Mouse (Mus musculus): ENCODE measurements around the gene Mark1. TPM values are rescaled to one million over a fixed set of nuclear protein-coding genes. Genes with fewer than 3 reads are reported as not detected.

Mark1 gene
- polyA plus RNA-seq, 1 experiment from 2014 or later = 2.1 TPM

DNA sequence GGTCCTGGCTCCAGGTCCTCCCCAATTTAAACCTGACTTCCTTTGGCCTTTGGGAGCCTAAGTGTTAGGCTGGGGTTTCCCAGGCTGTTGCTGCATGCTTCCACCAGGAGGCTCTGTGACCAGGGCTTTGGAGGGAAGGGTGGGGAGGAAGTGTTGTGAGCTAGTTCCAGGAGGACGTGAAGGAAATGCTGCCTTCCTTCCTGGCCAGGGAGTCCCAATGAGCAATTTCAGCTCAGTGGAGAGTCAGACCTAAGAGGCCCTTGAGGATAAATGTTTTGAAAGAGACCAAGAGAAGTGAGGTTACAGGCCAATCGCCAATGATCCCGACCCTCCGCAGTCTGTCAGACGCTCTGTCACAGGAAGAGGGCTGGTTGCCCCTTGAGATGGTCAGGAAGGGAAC, 146.0 kb downstream of the Mark1 start:
- H3K4me2 ChIP-seq (ENCODE audit: low read length) = peak overlapping the region; percentile 46

DNA sequence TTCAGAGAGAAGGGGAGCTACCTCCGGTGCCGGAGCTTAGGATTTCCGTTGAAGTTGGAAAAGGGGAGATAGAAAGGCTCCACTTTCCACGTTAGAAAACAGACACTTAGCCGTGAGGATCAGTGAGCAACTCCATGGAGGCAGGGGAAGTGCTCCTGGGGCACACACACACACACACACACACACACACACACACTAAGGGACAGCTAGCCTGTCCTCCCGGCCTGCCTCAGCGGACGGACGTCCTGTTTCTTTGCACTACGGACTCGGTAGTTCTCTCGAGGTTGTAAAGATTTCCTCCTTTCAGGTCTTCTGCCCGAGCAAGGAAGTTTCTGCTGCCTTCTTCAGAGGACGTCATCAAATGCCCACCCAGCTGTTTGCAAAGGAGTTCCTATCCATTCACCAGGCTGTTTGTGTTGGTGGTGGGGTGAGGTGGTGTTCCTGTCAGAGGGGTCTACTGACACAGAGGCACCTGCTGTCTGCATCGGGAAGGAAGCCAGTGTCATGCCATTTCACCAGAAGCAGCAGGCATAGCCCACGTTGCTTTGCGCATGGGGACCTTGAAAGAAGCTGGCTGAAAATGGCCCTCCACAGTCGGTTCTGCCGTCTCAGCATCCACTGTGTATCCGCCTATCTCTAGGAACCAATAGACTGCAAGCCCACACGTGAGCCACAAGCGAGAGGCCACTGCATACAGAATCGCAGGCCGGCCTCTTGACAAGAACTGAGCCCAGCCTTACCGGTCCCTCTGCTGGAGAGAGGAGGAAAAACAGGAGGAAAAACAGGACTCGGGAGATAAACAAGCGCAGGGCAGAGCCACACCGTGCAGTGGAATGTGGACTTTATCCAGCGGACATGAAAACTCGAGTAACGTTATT, 147.4 kb downstream of the Mark1 start:
- no peak overlapping the region for H3K9ac ChIP-seq (ENCODE audit: low read depth, low read length)
- H3K36me3 ChIP-seq (ENCODE audit: insufficient read depth, low read length) = no peaks in the 10 kb centered on the region

More for the DNA sequence above, 146.0 kb downstream of the Mark1 start:
- peak; percentile 68 for ATAC-seq (replicated peaks; ENCODE audit: low FRiP score, low read depth)
- Histone ChIP-seq H3K27ac (peak overlapping the region; percentile 76), H3K4me1 (replicated peaks; ENCODE audit: insufficient read depth, low read length) (peaks cover 3% of the 10 kb centered on the region; the same call in 1 of the 2 replicates), H3K9me3 (replicated peaks; ENCODE audit: low read length) (no peaks in the 10 kb centered on the region), H3K4me3 (replicated peaks; ENCODE audit: low read depth, low read length) (no peak overlapping the region), H3K36me3 (ENCODE audit: insufficient read depth, low read length) (no peaks in the 10 kb centered on the region), H3K9ac (ENCODE audit: low read depth, low read length) (0 out of 2 replicates have a peak overlapping the region, but pooled peaks have one; percentile 13), H3K27me3 (ENCODE audit: insufficient read depth, low read length) (no peaks in the 10 kb centered on the region)
- WGBS = 20% methylated on average over 5 of the region's 5 CpGs
- DNase-seq (ENCODE audit: low spot score) = peak; percentile 89
- TF ChIP-seq CTCF (IDR thresholded peaks at IDR 0.05; ENCODE audit: low read depth) = peak; percentile 91

DNA sequence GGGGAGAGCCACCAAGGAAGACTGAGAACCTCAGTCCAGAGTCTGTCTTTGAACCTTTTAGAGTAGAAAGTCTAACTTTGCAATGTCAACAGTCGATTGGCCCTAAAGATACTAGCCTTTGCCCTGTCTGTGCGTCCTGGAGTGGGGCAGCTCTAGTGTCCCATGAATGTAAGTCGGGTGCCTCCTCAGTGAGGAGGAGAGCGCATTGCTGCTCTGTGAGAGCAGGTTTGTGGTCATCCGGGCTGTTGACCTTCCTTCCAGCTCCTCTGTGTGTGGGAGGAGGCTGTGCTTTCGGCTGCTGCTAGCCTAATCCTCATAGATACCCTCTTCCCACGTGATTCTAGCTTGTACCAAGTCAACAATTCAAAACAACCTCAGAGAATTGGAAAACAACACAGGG, 148.2 kb downstream of the Mark1 start:
- H3K4me2 ChIP-seq (ENCODE audit: low read length) = no peak overlapping the region
- no peak for TF ChIP-seq CTCF (IDR thresholded peaks at IDR 0.05; ENCODE audit: low read depth)
- no peaks in the 10 kb centered on the region for H3K27me3 ChIP-seq (ENCODE audit: insufficient read depth, low read length)
- H3K27ac ChIP-seq = peak overlapping the region; percentile 43
- peaks cover 3% of the 10 kb centered on the region; the same call in 1 of the 2 replicates for H3K4me1 ChIP-seq (replicated peaks; ENCODE audit: insufficient read depth, low read length)
- WGBS = 18% methylated on average over 7 of the region's 7 CpGs
- ATAC-seq (replicated peaks; ENCODE audit: low FRiP score, low read depth) (no peak), DNase-seq (ENCODE audit: low spot score) (peak; percentile 46)
- H3K9ac ChIP-seq (ENCODE audit: low read depth, low read length) = 0 out of 2 replicates have a peak overlapping the region, but pooled peaks have one; percentile 23
- no peak overlapping the region for H3K4me3 ChIP-seq (replicated peaks; ENCODE audit: low read depth, low read length)
- no peaks in the 10 kb centered on the region for H3K36me3 ChIP-seq (ENCODE audit: insufficient read depth, low read length)
- H3K9me3 ChIP-seq (replicated peaks; ENCODE audit: low read length) = no peaks in the 10 kb centered on the region

More for the DNA sequence above, 147.4 kb downstream of the Mark1 start:
- Histone ChIP-seq H3K4me3 (replicated peaks; ENCODE audit: low read depth, low read length) (no peak overlapping the region), H3K27me3 (ENCODE audit: insufficient read depth, low read length) (no peaks in the 10 kb centered on the region), H3K4me2 (ENCODE audit: low read length) (peak overlapping the region; percentile 23; the same call in 1 of the 2 replicates), H3K27ac (peak overlapping the region; percentile 76), H3K9me3 (replicated peaks; ENCODE audit: low read length) (no peaks in the 10 kb centered on the region), H3K4me1 (replicated peaks; ENCODE audit: insufficient read depth, low read length) (peaks cover 3% of the 10 kb centered on the region; the same call in 1 of the 2 replicates)
- 15% methylated on average over 31 of the region's 31 CpGs for WGBS
- DNase-seq (ENCODE audit: low spot score) = peak; percentile 93
- peak; percentile 86 for TF ChIP-seq CTCF (IDR thresholded peaks at IDR 0.05; ENCODE audit: low read depth)
- peak; percentile 83 for ATAC-seq (replicated peaks; ENCODE audit: low FRiP score, low read depth)

DNA sequence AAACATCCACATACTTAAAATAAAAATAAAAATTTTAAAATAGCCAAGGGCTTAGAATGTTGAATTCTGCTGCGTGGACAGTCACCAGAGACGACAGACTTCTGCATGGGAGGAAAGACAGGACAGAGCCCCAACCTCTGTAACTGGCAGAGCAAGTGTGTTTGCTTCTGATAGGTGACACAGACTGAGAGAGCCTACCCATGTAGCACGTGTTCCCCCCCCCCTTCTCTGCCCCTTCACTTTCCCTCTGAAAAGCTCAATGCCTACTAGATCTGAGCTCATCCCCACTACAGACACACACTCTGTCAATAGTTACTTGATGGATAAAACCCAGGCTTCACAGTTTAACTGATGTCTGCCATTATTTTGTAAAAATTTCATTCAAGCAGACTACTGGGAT, 152.4 kb downstream of the Mark1 start:
- no peak overlapping the region for H3K9ac ChIP-seq (ENCODE audit: low read depth, low read length)
- TF ChIP-seq CTCF (IDR thresholded peaks at IDR 0.05; ENCODE audit: low read depth) = no peak
- 51% methylated on average over 3 of the region's 3 CpGs for WGBS
- no peaks in the 10 kb centered on the region for H3K9me3 ChIP-seq (replicated peaks; ENCODE audit: low read length)
- H3K27ac ChIP-seq = no peak overlapping the region
- no peak for ATAC-seq (replicated peaks; ENCODE audit: low FRiP score, low read depth)
- no peak for DNase-seq (ENCODE audit: low spot score)
- H3K4me2 ChIP-seq (ENCODE audit: low read length) = peak overlapping the region; percentile 70; the same call in 1 of the 2 replicates
- no peaks in the 10 kb centered on the region for H3K27me3 ChIP-seq (ENCODE audit: insufficient read depth, low read length)
- no peaks in the 10 kb centered on the region; the same call in 1 of the 2 replicates for H3K4me1 ChIP-seq (replicated peaks; ENCODE audit: insufficient read depth, low read length)
- H3K36me3 ChIP-seq (ENCODE audit: insufficient read depth, low read length) = no peaks in the 10 kb centered on the region
- no peak overlapping the region for H3K4me3 ChIP-seq (replicated peaks; ENCODE audit: low read depth, low read length)

Other genes starting within 250 kb of the Mark1 start
- 0.23 and 0.29 TPM in 2 replicates for gene Marc1, start 188.3 kb downstream of the Mark1 start, polyA plus RNA-seq (2015; fragmentation: Nextera tagmentation; extraction: Ambion mirVana)
- gene Marc2, start 153.1 kb downstream of the Mark1 start, polyA plus RNA-seq (2015; fragmentation: Nextera tagmentation; extraction: Ambion mirVana) = 318 and 327 TPM in 2 replicates
- gene C130074G19Rik, start 116.4 kb downstream of the Mark1 start, polyA plus RNA-seq (2015; fragmentation: Nextera tagmentation; extraction: Ambion mirVana) = 7.4 and 7.6 TPM in 2 replicates
- gene Rab3gap2, start 204.5 kb upstream of the Mark1 start, polyA plus RNA-seq (2015; fragmentation: Nextera tagmentation; extraction: Ambion mirVana) = 15.0 and 16.7 TPM in 2 replicates